Mouse (Mus musculus): Measurements from ENCODE around the gene Pitx3.
"Not testable (repeated sequence)": the region's sequence is repeated elsewhere in the genome, so short reads cannot be mapped to it uniquely, and the experiment has no call there.

Pitx3 gene

GRCm38 (mm10) chr19:46147511-46148371 lies at the start of gene Pitx3:
TSS of gene Pitx3 (minus strand) at chr19:46148326.
- peak; percentile 20 for DNase-seq (ENCODE audit: low spot score)

GRCm38 (mm10) chr19:46187203-46187602 lies 39.1 kb upstream of the Pitx3 start:
- DNase-seq (ENCODE audit: low spot score): no peak

- no peak for DNase-seq (ENCODE audit: low spot score)
Observed at GRCm38 (mm10) chr19:46186611-46187010, 38.5 kb upstream of the Pitx3 start.

GRCm38 (mm10) chr19:46182241-46182640 lies 34.1 kb upstream of the Pitx3 start:
- no peak for DNase-seq (ENCODE audit: low spot score)

- no peak for DNase-seq (ENCODE audit: low spot score)
Observed at GRCm38 (mm10) chr19:46180274-46180673, 32.1 kb upstream of the Pitx3 start.

DNA sequence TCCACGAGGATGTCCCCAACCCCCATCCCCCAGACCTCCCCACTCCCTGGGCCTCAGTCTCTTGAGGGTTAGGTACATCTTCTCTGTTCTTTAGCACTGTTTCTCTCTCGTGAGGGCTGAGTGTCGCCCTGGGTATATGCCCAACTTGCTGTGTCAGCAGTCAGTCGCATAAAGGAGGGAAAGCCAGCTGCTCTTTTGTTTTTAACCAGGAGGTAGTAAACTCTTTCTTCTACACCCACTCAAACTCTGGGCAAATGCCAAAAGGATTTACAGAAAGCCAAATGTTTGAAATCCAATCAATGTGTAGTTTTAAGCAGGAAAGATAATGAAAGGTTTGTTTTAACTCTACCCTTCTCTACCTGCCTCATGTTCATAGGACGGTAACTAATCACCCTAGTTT lies 28.9 kb upstream of the Pitx3 start:
- no peak for DNase-seq (ENCODE audit: low spot score)

GRCm38 (mm10) chr19:46175173-46175572 lies 27.0 kb upstream of the Pitx3 start:
- no peak for DNase-seq (ENCODE audit: low spot score)

DNA sequence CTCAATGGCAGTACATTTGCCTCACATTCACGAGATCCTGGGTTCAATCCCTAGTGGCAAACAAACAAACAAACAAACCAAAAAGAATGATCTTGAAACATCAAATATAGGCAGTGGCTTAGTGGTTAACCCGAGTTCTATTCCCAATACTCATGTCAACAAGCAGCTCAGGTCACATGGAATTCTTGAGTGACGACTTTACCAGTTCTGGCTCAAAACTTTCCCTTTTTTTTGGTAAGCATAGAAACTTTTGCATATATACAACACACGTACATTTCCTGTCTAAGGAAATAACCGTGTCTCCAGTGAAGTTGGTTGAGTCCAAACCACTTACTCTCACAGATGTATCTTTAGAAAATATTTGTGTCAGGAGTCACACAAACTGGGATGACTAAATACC lies 24.4 kb upstream of the Pitx3 start:
- no peak for DNase-seq (ENCODE audit: low spot score)

GRCm38 (mm10) chr19:46169913-46170312 lies 21.8 kb upstream of the Pitx3 start:
- no peak for DNase-seq (ENCODE audit: low spot score)

DNA sequence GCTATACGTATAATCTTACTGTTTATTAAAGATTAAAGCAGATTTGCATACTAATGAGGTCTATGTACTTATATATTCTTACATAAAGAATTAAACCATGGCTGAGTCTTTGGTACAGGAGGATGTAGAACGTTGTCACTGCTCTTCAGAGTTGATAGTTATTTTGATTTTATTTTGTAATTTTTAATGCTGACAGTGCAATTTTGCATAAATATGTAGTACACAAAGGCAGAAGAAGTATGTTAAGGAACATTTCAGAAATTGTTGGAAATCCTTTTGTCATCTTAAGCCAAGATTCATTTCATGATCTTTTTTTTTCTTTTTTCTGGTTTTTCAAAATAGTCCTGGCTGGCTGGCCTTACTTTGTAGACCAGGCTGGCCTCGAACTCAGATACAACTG lies 21.3 kb upstream of the Pitx3 start:
- no peak for DNase-seq (ENCODE audit: low spot score)

- DNase-seq (ENCODE audit: low spot score): not testable (repeated sequence)
Observed at GRCm38 (mm10) chr19:46167169-46167568, 19.0 kb upstream of the Pitx3 start.

DNA sequence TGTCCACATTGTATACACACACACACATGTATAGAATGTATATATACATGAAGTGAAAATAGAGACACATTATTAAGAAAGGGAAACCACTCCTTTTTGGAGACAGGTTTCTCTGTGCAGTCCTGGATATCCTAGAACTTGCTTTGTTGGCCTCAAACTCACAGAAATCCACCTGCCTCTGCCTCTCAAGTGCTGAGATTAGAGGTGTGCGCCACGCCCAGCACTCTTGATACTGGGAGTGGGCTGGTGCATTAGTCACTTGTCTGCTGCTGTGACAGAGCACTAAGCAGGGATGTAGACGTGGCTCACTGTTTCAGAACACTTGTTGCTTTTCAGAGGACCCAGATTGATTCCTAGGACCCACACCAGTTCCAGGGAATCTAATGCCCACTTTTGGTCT lies 17.8 kb upstream of the Pitx3 start:
- no peak for DNase-seq (ENCODE audit: low spot score)

- DNase-seq (ENCODE audit: low spot score): peak; percentile 88
Observed at GRCm38 (mm10) chr19:46152127-46152803, 4.1 kb upstream of the Pitx3 start, which contains the start of gene Gbf1. TSS of gene Gbf1 (plus strand) at chr19:46152509.

DNA sequence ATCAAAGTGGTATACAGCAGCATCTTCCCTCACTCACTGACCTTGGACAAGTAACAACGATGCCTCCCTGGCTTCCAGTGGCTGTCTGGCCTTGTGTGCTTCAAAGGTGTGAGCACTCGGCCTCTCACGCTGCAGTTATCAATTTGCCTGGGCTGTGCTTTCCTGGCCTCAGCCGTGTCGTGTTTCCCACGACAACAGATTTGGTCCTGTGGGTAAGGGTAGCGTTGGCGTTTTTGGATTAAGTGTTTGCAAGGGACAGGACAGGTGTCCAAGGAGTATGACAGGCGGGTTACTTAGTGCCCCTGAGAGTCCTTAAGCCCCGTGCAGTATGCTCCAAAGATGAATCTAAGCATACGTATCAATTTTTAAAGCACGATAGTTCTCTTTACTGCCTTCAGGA lies 965 bp upstream of the Pitx3 start:
- DNase-seq (ENCODE audit: low spot score): no peak

- peak; percentile 82 for DNase-seq (ENCODE audit: low spot score)
Observed at GRCm38 (mm10) chr19:46148372-46148760, 240 bp upstream of the Pitx3 start.

- DNase-seq (ENCODE audit: low spot score): no peak
Observed at GRCm38 (mm10) chr19:46141091-46141490, 7.0 kb downstream of the Pitx3 start.

DNA sequence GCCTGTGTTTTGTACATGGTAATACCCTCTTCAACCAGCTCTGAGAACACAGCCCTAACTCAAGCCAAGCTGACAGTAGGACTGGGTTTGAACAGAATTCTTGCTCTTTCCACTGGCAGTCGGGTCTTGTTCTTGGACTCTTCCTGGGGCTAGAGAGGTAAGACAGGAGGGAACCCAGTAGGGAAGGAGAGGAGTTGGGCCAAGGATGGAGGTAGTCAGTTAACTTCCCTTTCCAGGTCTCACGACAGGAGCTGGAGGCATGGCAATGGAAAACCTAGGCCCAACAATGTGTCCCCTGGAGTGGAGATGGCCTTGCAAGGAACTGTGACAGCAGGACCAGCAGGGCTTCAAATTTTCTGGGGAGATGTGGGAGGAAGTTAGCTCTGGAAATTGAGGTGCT lies 7.8 kb downstream of the Pitx3 start:
- no peak for DNase-seq (ENCODE audit: low spot score)

GRCm38 (mm10) chr19:46136639-46137580 lies 11.2 kb downstream of the Pitx3 start:
- peak; percentile 73 for DNase-seq (ENCODE audit: low spot score)

DNA sequence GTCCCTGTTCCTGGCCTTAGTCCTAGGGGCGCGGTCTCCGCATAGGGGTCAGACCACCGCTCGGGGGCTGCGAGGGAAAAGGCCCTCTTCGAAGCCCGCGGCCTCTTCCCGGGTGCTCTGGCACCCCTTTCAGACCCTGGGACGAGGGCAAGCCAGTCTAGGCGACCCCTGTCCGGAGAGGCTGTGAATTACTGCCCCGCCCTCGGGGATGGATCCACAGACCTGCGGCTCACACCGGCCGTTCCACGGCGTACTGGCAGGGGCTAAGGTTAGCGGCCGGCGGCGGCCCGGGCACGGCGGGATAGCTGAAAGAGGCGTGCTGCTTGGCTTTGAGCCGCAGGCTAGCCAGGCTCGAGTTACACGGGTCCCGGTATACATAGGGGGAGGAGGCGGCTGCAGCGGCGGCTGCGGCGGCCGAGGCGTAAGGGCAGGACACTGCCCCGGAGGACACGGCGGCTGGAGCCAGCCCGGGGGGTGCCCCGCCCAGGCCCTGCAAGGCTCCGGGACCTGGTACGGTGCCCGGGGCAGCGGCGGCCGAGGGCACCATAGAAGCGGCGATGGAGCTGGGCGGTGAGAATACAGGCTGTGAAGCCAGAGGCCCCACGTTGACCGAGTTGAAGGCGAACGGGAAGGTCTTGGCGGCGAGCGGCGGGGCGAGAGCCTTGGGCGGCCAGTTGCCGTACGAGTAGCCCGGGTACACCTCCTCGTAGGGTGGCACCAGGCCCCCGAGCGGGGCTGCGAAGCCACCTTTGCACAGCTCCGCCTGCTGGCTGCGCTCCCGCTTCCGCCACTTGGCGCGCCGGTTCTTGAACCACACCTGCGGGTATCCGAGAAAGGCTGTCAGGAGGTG lies 12.1 kb downstream of the Pitx3 start:
- peak; percentile 65 for DNase-seq (ENCODE audit: low spot score)

- peak; percentile 88 for DNase-seq (ENCODE audit: low spot score)
Observed at GRCm38 (mm10) chr19:46135297-46135696, 12.8 kb downstream of the Pitx3 start.

DNA sequence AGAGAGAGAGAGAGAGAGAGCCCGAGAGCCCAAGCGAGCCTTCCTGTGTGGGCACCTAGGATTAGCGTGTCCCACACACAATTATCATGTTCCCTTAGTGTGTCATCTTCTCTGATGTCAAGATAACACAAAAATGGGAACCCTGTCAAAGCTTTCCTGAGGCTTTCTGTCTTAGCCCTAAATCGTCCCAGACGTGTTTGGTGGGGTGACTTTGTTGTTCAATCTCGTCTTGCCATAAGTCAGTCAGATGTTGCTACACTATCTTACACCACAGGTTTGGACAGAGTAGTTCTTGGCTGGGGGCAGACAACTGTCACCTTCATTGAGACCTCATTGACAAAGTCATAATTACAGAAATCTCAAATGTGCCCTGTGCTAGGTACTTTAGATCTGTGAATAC lies 15.5 kb downstream of the Pitx3 start:
- DNase-seq (ENCODE audit: low spot score): no peak

All from ovary, postnatal 36 days (tissue).